Mouse (Mus musculus): ENCODE results near the gene Shc3. TPM values are rescaled to one million over a fixed set of nuclear protein-coding genes. Genes with fewer than 3 reads are reported as not detected.

Shc3 gene
- polyA plus RNA-seq, 1 experiment from 2014 or later: not detected

DNA sequence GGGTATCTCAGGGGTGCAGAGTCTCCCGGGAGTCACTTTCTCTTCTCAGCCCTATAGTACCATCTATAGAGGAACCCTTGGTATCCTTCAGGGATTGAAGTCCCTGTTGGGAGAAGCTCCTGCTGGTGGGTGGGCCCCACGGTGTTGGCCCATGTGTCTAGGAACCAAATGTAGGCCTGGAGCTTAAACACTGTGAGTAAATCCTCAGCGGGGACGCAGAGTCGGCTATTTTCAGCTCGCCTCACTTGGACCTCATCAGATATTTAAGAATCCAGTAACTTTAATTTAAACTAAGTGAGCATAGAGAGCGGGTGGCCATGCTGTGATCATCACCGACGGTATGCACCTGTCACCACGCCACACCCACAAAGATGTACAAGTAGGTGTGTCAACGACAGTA is 152.5 kb downstream of the Shc3 start:
- Histone ChIP-seq H3K27ac (replicated peaks) (no peak overlapping the region), H3K4me3 (replicated peaks) (no peak overlapping the region), H3K4me2 (no peak overlapping the region), H3K36me3 (replicated peaks) (no peaks in the 10 kb centered on the region), H3K9ac (no peak overlapping the region), H3K9me3 (replicated peaks) (no peaks in the 10 kb centered on the region), H3K4me1 (replicated peaks) (no peaks in the 10 kb centered on the region), H3K27me3 (no peaks in the 10 kb centered on the region)
- no peak for ATAC-seq (ENCODE audit: insufficient read depth)
- WGBS (ENCODE audit: insufficient replicate concordance): 72% methylated on average over 11 of the region's 11 CpGs

DNA sequence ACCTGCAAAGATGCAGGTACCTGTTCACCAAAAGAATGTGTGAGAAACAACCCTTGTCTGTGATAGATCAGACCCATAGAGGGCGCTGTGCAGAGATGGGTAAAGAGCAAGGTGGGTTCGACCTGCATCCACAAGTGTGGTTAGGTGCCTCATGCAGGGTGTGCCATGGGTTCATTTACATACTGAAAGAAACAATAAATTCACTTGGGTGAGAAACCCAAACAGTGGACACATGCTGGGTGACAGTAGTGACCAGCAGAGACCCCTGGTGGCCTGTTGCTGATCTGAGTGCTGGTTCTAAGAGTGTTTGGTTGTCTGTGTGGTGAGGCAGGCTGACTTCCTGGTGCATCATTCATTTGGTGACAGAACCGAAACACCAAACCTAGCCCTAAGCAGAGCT is 155.8 kb downstream of the Shc3 start:
- Histone ChIP-seq H3K27ac (replicated peaks) (no peak overlapping the region), H3K9me3 (replicated peaks) (no peaks in the 10 kb centered on the region), H3K4me1 (replicated peaks) (no peaks in the 10 kb centered on the region), H3K27me3 (peaks cover 29% of the 10 kb centered on the region), H3K9ac (no peak overlapping the region), H3K4me2 (no peak overlapping the region), H3K4me3 (replicated peaks) (no peak overlapping the region), H3K36me3 (replicated peaks) (no peaks in the 10 kb centered on the region)
- no peak for ATAC-seq (ENCODE audit: insufficient read depth)
- WGBS (ENCODE audit: insufficient replicate concordance): 42% methylated on average over 3 of the region's 3 CpGs

DNA sequence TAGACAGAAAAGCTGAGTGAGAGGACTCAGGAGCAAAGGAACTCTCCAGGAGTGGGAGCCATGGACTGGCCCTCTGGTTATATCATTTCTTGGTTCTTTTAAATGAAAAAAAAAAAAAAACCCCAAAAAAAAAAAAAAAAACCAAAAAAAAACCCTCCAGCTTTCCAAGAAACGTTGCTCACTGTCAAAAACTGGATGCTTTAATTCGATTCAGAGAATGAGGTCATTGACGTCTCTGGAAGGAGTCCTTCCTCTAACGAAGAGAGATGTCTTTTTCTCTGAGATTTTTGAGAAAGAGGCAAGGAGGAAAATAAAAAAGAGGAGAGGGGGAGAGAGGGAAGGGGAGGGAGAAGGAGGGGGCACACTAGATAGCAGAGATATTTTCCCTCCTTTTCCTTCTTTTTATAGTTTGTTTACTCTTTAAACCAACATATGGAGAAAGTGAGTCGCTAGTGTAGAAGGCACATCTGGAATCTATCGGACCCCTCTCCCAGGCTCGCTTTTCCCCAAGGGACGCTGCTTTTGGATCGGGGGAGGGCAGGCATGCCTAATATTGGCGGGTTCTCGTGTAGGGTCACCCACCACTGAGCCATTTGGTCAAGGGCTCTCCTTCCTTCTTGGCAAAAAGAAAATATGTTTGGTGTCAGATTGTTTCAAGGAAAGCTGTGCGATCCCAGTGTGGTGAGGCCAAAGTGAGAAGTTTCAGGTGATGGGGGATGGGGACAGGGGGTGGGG is 157.4 kb downstream of the Shc3 start:
- H3K9me3 ChIP-seq (replicated peaks): no peaks in the 10 kb centered on the region
- no peak overlapping the region for H3K4me3 ChIP-seq (replicated peaks)
- no peak overlapping the region for H3K4me2 ChIP-seq
- peaks cover 44% of the 10 kb centered on the region for H3K27me3 ChIP-seq
- ATAC-seq (ENCODE audit: insufficient read depth): no peak
- 49% methylated on average over 12 of the region's 12 CpGs for WGBS (ENCODE audit: insufficient replicate concordance)
- H3K27ac ChIP-seq (replicated peaks): no peak overlapping the region
- no peaks in the 10 kb centered on the region for H3K36me3 ChIP-seq (replicated peaks)
- no peak overlapping the region for H3K9ac ChIP-seq
- H3K4me1 ChIP-seq (replicated peaks): no peaks in the 10 kb centered on the region

DNA sequence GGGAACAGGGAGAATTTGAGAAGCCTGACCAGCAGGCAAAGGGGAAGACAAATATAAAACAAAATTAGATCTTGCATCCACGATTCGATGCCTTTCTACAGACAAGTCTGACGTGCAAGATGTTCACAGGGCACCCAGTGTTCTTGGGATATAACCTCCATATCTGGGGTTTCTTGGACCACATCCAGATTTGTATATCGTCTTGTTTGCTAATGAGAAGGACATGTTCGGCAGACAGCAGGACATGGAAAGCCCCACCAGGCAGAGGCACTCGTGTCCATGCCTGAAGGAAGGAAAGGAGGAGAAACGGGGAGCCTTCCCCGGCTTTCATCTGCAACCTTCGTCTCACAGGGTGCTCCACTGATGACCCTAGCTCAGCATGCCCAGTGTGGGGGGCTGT is 158.0 kb downstream of the Shc3 start:
- H3K4me3 ChIP-seq (replicated peaks): no peak overlapping the region
- no peak overlapping the region for H3K27ac ChIP-seq (replicated peaks)
- H3K27me3 ChIP-seq: peaks cover 49% of the 10 kb centered on the region
- no peak overlapping the region for H3K9ac ChIP-seq
- ATAC-seq (ENCODE audit: insufficient read depth): no peak
- WGBS (ENCODE audit: insufficient replicate concordance): 60% methylated on average over 9 of the region's 9 CpGs
- H3K4me1 ChIP-seq (replicated peaks): no peaks in the 10 kb centered on the region
- H3K4me2 ChIP-seq: no peak overlapping the region
- no peaks in the 10 kb centered on the region for H3K9me3 ChIP-seq (replicated peaks)
- no peaks in the 10 kb centered on the region for H3K36me3 ChIP-seq (replicated peaks)

DNA sequence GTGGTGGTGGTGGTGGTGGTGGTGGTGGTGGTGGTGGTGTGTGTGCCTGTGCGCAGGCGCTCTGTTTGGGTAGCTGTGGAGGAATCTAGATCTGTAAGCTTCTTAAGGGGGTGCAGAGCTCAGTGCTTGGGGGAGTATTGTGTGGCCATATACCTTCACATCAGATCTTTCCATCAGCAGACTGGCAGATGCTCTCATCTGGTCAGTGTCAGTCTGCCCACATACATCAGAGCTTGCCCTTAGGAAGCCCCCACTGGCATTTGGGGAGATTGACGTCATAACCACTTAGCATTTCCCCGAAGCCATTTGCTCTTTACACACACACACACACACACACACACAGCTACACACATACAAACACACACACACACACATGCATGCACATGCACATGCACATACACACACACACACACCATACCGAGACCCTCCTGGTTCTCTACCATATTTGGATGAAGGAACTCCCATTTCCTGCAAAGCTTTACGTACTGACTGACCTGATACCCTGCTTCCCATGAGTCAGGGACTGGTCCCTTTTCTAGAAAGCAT is 159.2 kb downstream of the Shc3 start:
- ATAC-seq (ENCODE audit: insufficient read depth): no peak
- no peak overlapping the region for H3K4me3 ChIP-seq (replicated peaks)

DNA sequence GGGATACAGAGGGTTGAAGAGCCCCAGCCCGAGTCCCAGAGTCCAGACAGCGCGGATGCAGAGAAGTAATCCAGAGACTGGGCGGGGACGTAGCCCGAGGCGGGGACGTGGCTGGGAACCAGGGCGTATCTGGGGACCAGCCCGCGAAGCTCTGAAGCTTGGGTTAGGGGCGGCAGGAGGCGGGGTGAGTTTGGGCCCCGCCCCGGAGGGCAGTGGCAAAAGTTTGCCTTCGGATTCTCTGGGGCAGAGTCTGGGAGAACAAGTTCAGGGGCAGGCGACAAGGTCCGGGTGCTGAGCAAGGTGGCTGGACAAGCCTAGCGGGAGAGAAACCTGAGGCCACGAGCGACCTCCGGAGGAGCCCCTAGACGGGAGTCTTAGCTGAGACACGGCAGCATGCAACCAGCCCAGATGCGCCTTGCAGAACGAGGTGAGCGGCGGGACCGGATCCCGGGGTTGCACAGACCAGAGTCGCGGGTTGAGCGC is 160.7 kb downstream of the Shc3 start, which contains the start of gene S1pr3:
Gene S1pr3, plus strand, starts transcription at position 121 of the 483 bp plus-strand sequence.
- peaks cover 49% of the 10 kb centered on the region for H3K27me3 ChIP-seq
- WGBS (ENCODE audit: insufficient replicate concordance): under 1% methylated on average over 33 of the region's 33 CpGs
- ATAC-seq (ENCODE audit: insufficient read depth): no peak
- H3K9me3 ChIP-seq (replicated peaks): no peaks in the 10 kb centered on the region
- H3K4me1 ChIP-seq (replicated peaks): no peaks in the 10 kb centered on the region
- H3K4me2 ChIP-seq: peak within 1 kb of the TSS; percentile 53
- H3K4me3 ChIP-seq (replicated peaks): peak within 1 kb of the TSS; percentile 27
- H3K36me3 ChIP-seq (replicated peaks): no peaks in the 10 kb centered on the region
- H3K27ac ChIP-seq (replicated peaks): no peak within 1 kb of the TSS
- H3K9ac ChIP-seq: no peak within 1 kb of the TSS

More for the DNA sequence above, 159.2 kb downstream of the Shc3 start:
- Histone ChIP-seq H3K9me3 (replicated peaks) (no peaks in the 10 kb centered on the region), H3K27ac (replicated peaks) (no peak overlapping the region), H3K4me2 (no peak overlapping the region), H3K36me3 (replicated peaks) (no peaks in the 10 kb centered on the region), H3K9ac (no peak overlapping the region), H3K4me1 (replicated peaks) (no peaks in the 10 kb centered on the region), H3K27me3 (peaks cover 49% of the 10 kb centered on the region)
- WGBS (ENCODE audit: insufficient replicate concordance): 48% methylated on average over 6 of the region's 6 CpGs

DNA sequence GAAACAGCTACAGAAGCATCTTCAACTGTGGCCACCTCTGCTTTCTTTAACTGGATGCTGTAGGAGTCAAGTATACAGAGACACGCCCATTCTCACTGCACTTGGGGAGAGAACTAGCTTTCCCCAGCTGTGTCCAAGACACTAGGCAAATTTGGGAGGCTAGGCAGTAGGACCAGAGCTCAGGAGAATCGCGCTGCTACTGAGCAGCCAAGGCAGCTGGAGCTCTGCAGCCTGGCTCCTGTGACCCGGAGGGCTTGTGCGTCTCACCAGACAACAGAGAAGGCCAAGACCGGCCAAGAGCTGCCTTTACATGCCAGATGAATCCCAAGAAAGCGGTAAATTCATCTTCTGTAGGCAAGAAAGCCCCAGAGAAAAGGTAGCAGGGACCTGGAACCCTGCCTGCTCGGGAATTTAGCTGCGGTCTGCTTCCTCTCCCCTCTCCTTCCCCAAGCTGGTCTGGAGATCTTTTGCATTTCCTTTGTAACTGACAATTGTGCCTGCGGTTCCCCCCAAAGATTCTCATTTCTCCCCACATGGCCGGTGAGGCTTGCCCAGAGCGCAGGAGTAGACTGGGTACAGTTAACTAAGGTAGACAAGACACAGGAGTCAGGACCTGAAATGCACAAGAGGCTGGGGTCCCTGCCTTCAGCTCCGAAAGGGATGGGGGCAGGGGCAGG is 161.5 kb downstream of the Shc3 start:
- Histone ChIP-seq H3K27me3 (peaks cover 49% of the 10 kb centered on the region), H3K27ac (replicated peaks) (no peak overlapping the region), H3K9me3 (replicated peaks) (no peaks in the 10 kb centered on the region), H3K9ac (no peak overlapping the region), H3K36me3 (replicated peaks) (no peaks in the 10 kb centered on the region), H3K4me3 (replicated peaks) (no peak overlapping the region), H3K4me2 (no peak overlapping the region), H3K4me1 (replicated peaks) (no peaks in the 10 kb centered on the region)
- 21% methylated on average over 13 of the region's 13 CpGs for WGBS (ENCODE audit: insufficient replicate concordance)
- no peak for ATAC-seq (ENCODE audit: insufficient read depth)

DNA sequence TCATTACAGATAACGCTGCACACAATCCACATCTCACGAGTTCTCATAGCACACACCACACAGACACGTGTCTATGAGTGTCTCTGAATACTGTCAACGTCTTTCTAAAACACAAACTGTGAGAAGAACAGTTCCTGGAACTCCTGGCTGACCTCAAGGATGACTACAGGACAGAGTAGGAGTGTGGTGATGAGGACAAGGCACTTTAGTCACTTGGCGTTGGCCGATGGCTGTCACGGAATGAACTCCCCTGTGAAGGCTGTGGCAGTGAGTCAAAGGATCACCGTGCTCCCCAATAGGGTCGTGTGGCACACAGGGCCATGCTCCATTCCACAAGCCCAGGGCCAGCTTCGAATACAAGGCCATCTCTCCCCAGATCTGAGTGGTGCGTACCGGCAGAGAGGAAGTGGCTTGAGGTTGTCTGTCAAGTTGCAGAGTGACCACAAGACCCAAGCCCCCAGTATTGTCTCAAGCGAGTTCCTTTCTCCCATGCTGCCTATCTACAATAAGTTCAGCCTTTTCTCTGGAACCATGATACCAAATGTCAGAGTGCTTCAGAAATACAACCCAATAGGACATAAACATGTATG is 163.4 kb downstream of the Shc3 start:
- ATAC-seq (ENCODE audit: insufficient read depth): no peak
- H3K4me1 ChIP-seq (replicated peaks): peaks cover 6% of the 10 kb centered on the region; the same call in 1 of the 2 replicates
- H3K36me3 ChIP-seq (replicated peaks): no peaks in the 10 kb centered on the region
- no peak overlapping the region for H3K27ac ChIP-seq (replicated peaks)
- peaks cover 43% of the 10 kb centered on the region for H3K27me3 ChIP-seq
- no peak overlapping the region for H3K4me3 ChIP-seq (replicated peaks)
- no peak overlapping the region for H3K9ac ChIP-seq
- no peak overlapping the region for H3K4me2 ChIP-seq
- 44% methylated on average over 13 of the region's 13 CpGs for WGBS (ENCODE audit: insufficient replicate concordance)
- no peaks in the 10 kb centered on the region for H3K9me3 ChIP-seq (replicated peaks)

DNA sequence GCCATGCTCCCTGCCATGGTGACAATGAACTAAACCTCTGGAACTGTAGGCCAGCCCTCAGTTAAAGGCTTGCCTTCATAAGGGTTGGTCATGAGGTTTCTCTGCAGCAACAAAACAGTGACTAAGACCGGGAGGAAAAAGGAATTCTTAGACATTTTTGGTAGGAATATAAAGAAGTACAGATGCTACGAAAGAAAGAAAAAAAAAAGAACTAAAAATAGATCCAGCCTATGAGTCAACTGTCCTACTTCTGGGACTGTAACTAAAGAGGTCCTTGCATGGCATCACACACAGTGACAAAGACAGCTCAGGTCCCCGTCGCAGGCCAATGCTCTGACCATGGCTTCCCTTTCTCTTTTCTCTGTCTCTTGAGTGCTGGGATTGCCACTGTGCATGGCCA is 164.7 kb downstream of the Shc3 start:
- H3K27me3 ChIP-seq: peaks cover 31% of the 10 kb centered on the region
- H3K9ac ChIP-seq: no peak overlapping the region
- H3K36me3 ChIP-seq (replicated peaks): no peaks in the 10 kb centered on the region
- 67% methylated on average over 4 of the region's 4 CpGs for WGBS (ENCODE audit: insufficient replicate concordance)
- H3K4me1 ChIP-seq (replicated peaks): peaks cover 6% of the 10 kb centered on the region; the same call in 1 of the 2 replicates
- H3K27ac ChIP-seq (replicated peaks): no peak overlapping the region
- H3K4me3 ChIP-seq (replicated peaks): no peak overlapping the region
- ATAC-seq (ENCODE audit: insufficient read depth): no peak
- H3K9me3 ChIP-seq (replicated peaks): no peaks in the 10 kb centered on the region
- H3K4me2 ChIP-seq: no peak overlapping the region

DNA sequence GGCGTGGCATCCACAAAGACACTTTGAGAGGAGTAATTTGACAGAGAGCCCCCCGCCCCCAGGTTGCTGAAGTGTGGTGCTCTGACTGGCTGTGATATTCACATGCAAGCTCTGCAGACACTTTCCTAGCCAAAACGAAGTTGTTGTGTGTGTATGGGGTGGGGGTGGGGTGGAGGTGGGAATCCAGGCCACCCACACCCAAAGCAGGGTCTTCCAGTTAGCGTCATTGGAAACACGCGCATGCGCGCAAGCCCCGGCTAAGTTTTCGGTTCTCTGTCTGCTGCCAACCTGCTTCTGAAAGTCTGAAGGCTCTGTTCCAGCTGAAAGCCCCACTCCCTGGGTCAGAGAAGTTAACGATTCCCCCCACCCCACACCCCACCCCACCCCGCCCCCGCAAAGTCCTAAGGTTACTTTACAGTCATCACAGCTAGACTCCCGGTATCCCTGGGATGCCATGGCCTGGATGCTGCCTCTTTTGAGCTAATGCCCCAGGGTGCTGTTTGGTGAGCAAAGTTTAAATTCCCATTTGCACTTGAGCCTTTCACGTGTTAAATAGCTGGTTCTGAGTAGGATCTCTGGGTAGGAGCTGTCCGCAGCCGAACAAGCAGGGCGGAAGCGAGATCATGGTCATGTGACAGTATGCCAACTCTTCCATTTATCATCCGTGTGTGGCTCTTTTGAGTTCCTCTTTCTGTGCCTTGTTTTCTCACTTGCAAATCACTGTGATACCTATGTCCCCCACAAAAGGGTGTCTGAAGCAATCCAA is 168.3 kb downstream of the Shc3 start:
- 1% methylated on average over 20 of the region's 20 CpGs for WGBS (ENCODE audit: insufficient replicate concordance)
- no peak overlapping the region for H3K9ac ChIP-seq
- peak overlapping the region; percentile 63 for H3K4me2 ChIP-seq
- no peak overlapping the region for H3K27ac ChIP-seq (replicated peaks)
- H3K36me3 ChIP-seq (replicated peaks): no peaks in the 10 kb centered on the region
- H3K27me3 ChIP-seq: no peaks in the 10 kb centered on the region
- 0 out of 2 replicates have a peak, but pooled peaks have one; percentile 22 for ATAC-seq (ENCODE audit: insufficient read depth)
- H3K4me3 ChIP-seq (replicated peaks): peak overlapping the region; percentile 39
- H3K9me3 ChIP-seq (replicated peaks): no peaks in the 10 kb centered on the region
- H3K4me1 ChIP-seq (replicated peaks): peaks cover 6% of the 10 kb centered on the region; the same call in 1 of the 2 replicates
